Mouse (Mus musculus) limb, embryonic 15.5 days (tissue): Measurements from ENCODE around the gene Notch2. TPM values are rescaled to one million over a fixed set of nuclear protein-coding genes. Genes with fewer than 3 reads are reported as not detected.
"Not testable (repeated sequence)": the region's sequence is repeated elsewhere in the genome, so short reads cannot be mapped to it uniquely, and the experiment has no call there.

Experiments
- ATAC-seq: fragments of 200-750 bp; cut with Nextera tagmentation; 2 replicates; pipeline ENCODE4 v1.8.0; 2017; ENCODE audit warnings: low read depth, moderate TSS enrichment; ENCODE audit not compliant: insufficient number of reproducible peaks, low FRiP score, low TSS enrichment
- H3K27ac ChIP-seq: fragments of 300-500 bp; sonication (generic); 2 replicates; pipeline ENCODE4 v1.5.1; 2015; ENCODE audit warnings: moderate library complexity, mild to moderate bottlenecking, inconsistent platforms
- H3K27me3 ChIP-seq: fragments of 300-500 bp; sonication (generic); 2 replicates; pipeline ENCODE4 v1.6.1; 2015; ENCODE audit warnings: inconsistent platforms
- H3K36me3 ChIP-seq: fragments of 300-500 bp; sonication (generic); 2 replicates; pipeline ENCODE4 v1.6.1; 2015; ENCODE audit warnings: inconsistent platforms
- H3K4me1 ChIP-seq: fragments of 300-500 bp; sonication (generic); 2 replicates; pipeline ENCODE4 v1.6.1; 2015; ENCODE audit warnings: inconsistent platforms
- H3K4me2 ChIP-seq: fragments of 300-500 bp; sonication (generic); 2 replicates; pipeline ENCODE4 v1.6.1; 2015; ENCODE audit warnings: mild to moderate bottlenecking, inconsistent platforms
- H3K4me3 ChIP-seq: fragments of 300-500 bp; sonication (generic); 2 replicates; pipeline ENCODE4 v1.5.1; 2015; ENCODE audit warnings: mild to moderate bottlenecking, inconsistent platforms
- H3K9ac ChIP-seq: fragments of 300-500 bp; sonication (generic); 2 replicates; pipeline ENCODE4 v1.6.1; 2015; ENCODE audit warnings: inconsistent platforms
- H3K9me3 ChIP-seq: fragments of 300-500 bp; sonication (generic); 2 replicates; pipeline ENCODE4 v1.6.1; 2016; ENCODE audit warnings: inconsistent platforms
- WGBS: fragments of 180-500 bp; shearing (Covaris S2); methylation state at CpG from one replicate; pipeline ENCODE4 v1.1.7; 2015; 5-methylcytosine and 5-hydroxymethylcytosine counted together
- polyA plus RNA-seq: library from polyadenylated mRNA; unstranded; fragments of >200 nt; fragmentation: Nextera tagmentation; extraction: Ambion mirVana; gene quantifications from 2 replicates; pipeline ENCODE4 v1.2.1, GENCODE M21; 2015

The Notch2 gene
- polyA plus RNA-seq, 1 experiment from 2014 or later = 40.8 TPM

DNA sequence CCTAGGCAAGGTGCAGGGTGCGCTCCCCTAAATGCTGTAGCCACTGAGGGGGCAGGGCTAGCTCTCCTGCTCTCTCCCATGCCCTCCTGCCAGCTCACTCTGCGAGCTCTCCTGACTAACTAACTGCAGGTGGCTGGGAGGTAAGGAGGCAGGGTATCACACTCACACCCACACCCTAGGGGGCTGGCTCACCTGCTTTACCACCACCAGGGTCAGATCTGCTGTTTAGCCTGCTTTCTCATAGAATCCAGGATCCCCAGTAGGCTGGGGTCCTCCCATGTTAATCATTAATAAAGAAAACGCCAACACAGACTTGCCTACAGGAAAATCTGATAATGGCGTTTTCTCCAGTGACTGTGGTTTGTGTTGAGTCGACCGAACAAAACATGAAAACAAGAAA, 106.0 kb downstream of the Notch2 start:
- H3K9ac ChIP-seq = no peak overlapping the region
- ATAC-seq = no peak
- 86% methylated on average over 6 of the region's 6 CpGs for WGBS

DNA sequence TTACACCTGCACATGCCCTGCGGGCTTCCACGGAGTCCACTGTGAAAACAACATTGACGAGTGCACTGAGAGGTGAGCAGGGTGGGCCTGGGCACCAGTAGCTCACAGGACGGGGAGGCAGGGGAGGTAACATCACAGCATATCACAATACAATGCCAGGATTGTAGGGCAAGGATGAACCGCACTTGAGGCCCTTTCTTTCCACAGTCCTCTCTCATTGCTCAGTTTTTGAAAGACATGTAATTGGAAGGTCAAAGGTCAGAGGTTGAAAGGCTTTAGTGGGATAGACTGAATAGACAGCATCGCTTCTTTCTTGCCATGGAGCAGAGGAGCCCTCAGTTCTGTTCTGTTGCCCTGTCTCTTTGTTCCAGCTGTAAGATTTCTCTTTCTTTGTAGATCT, 107.6 kb downstream of the Notch2 start:
- Histone ChIP-seq H3K9me3 (no peaks in the 10 kb centered on the region), H3K27me3 (no peaks in the 10 kb centered on the region), H3K4me2 (no peak overlapping the region), H3K36me3 (peaks cover 87% of the 10 kb centered on the region), H3K27ac (no peak overlapping the region), H3K4me1 (no peaks in the 10 kb centered on the region), H3K4me3 (no peak overlapping the region), H3K9ac (no peak overlapping the region)
- no peak for ATAC-seq
- WGBS = 78% methylated on average over 6 of the region's 6 CpGs

More for the DNA sequence above, 106.0 kb downstream of the Notch2 start:
- H3K4me1 ChIP-seq = no peaks in the 10 kb centered on the region
- H3K36me3 ChIP-seq = peaks cover 88% of the 10 kb centered on the region
- no peaks in the 10 kb centered on the region for H3K27me3 ChIP-seq
- H3K4me2 ChIP-seq = no peak overlapping the region
- H3K4me3 ChIP-seq = no peak overlapping the region
- no peak overlapping the region for H3K27ac ChIP-seq
- H3K9me3 ChIP-seq = no peaks in the 10 kb centered on the region

GRCm38 (mm10) chr3:98127775-98128174, 114.4 kb downstream of the Notch2 start:
- Histone ChIP-seq H3K27ac (no peak overlapping the region), H3K9ac (no peak overlapping the region), H3K4me3 (no peak overlapping the region), H3K9me3 (no peaks in the 10 kb centered on the region), H3K36me3 (peaks cover 88% of the 10 kb centered on the region), H3K4me2 (no peak overlapping the region), H3K27me3 (no peaks in the 10 kb centered on the region), H3K4me1 (no peaks in the 10 kb centered on the region)
- 86% methylated on average over 2 of the region's 2 CpGs for WGBS
- no peak for ATAC-seq

GRCm38 (mm10) chr3:98128716-98129115, 115.4 kb downstream of the Notch2 start:
- Histone ChIP-seq H3K4me3 (no peak overlapping the region), H3K9me3 (no peaks in the 10 kb centered on the region), H3K4me1 (no peaks in the 10 kb centered on the region), H3K27me3 (no peaks in the 10 kb centered on the region), H3K9ac (no peak overlapping the region), H3K4me2 (no peak overlapping the region), H3K36me3 (peaks cover 88% of the 10 kb centered on the region), H3K27ac (no peak overlapping the region)
- no peak for ATAC-seq
- 89% methylated on average over 5 of the region's 5 CpGs for WGBS

DNA sequence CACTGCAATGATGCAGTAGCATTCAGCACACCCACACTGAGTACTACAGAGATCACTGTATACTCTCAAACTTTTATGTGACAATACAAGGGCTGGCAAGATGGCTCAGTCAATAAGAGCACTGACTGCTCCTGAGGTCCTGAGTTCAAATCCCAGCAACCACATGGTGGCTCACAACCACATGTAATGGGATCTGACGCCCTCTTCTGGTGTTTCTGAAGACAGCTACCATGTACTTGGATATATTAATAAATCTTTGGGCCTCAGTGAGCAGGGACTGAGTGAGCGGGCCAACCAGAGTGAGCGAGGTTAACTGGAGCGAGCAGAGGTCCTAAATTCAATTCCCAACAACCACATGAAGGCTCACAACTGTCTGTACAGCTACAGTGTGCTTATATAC, 118.8 kb downstream of the Notch2 start:
- WGBS = 93% methylated on average over 4 of the region's 4 CpGs
- H3K9me3 ChIP-seq, H3K4me3 ChIP-seq, H3K4me1 ChIP-seq, H3K4me2 ChIP-seq, ATAC-seq, H3K27me3 ChIP-seq, H3K9ac ChIP-seq, H3K27ac ChIP-seq: not testable (repeated sequence)
- H3K36me3 ChIP-seq = peaks cover 90% of the 10 kb centered on the region

DNA sequence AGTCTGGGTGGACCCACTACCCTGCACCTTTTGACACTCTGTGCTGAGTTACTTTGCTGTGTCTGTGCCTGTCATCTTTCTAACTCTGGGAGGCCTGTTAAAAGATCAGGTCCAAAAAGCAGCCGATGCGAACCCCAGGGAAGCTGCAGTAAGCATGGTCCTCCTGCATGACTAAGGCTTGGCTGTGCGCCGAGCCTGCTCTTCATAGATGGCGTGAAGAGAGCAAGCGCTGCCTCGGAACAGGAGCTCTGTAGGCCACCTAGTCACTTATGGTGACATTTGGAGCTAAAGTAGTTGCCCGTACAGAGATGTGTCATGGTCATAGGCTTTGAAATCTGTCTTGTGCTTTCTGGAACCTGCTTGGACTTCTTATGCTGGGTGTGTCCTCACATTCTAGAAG, 119.3 kb downstream of the Notch2 start:
- no peak overlapping the region for H3K27ac ChIP-seq
- no peak overlapping the region for H3K9ac ChIP-seq
- peaks cover 92% of the 10 kb centered on the region for H3K36me3 ChIP-seq
- H3K27me3 ChIP-seq = no peaks in the 10 kb centered on the region
- H3K4me1 ChIP-seq = no peaks in the 10 kb centered on the region
- no peak overlapping the region for H3K4me3 ChIP-seq
- WGBS = 89% methylated on average over 8 of the region's 8 CpGs
- H3K4me2 ChIP-seq = no peak overlapping the region
- ATAC-seq = no peak
- H3K9me3 ChIP-seq = no peaks in the 10 kb centered on the region

GRCm38 (mm10) chr3:98141456-98141855, 128.1 kb downstream of the Notch2 start:
- H3K4me2 ChIP-seq = no peak overlapping the region
- ATAC-seq = no peak
- H3K27me3 ChIP-seq = no peaks in the 10 kb centered on the region
- no peak overlapping the region for H3K4me3 ChIP-seq
- peaks cover 97% of the 10 kb centered on the region for H3K36me3 ChIP-seq
- 94% methylated on average over 15 of the region's 15 CpGs for WGBS
- no peak overlapping the region for H3K9ac ChIP-seq
- no peaks in the 10 kb centered on the region for H3K9me3 ChIP-seq
- no peaks in the 10 kb centered on the region for H3K4me1 ChIP-seq
- H3K27ac ChIP-seq = no peak overlapping the region

GRCm38 (mm10) chr3:98142862-98143261, 129.5 kb downstream of the Notch2 start:
- 94% methylated on average over 13 of the region's 13 CpGs for WGBS
- no peaks in the 10 kb centered on the region for H3K27me3 ChIP-seq
- H3K4me2 ChIP-seq = no peak overlapping the region
- no peak overlapping the region for H3K9ac ChIP-seq
- H3K9me3 ChIP-seq = no peaks in the 10 kb centered on the region
- ATAC-seq = no peak
- H3K4me3 ChIP-seq = no peak overlapping the region
- H3K4me1 ChIP-seq = no peaks in the 10 kb centered on the region
- H3K36me3 ChIP-seq = peaks cover 97% of the 10 kb centered on the region
- no peak overlapping the region for H3K27ac ChIP-seq

DNA sequence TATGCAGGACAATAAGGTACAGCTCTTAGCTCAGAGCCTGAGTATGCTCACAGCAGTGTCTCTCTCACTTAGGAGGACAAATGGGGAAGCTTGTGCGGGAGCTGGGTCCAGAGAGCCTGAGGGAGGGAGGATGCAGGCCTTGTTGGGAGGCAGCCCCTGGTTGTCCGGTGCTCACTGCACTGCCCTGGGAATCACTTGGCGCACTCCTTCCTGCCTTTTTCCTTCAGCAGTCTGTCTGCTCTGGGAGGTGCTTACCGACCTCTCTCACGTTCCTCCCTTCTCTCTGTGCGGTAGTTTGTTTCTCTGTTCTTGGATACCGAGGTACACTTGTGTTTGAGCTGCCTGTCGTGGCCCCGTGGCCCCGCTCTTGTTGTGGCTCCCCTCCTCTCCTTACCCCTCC, 131.9 kb downstream of the Notch2 start:
- Histone ChIP-seq H3K27ac (no peak overlapping the region), H3K9ac (no peak overlapping the region), H3K4me1 (no peaks in the 10 kb centered on the region), H3K36me3 (peaks cover 91% of the 10 kb centered on the region), H3K27me3 (no peaks in the 10 kb centered on the region), H3K9me3 (no peaks in the 10 kb centered on the region), H3K4me2 (no peak overlapping the region), H3K4me3 (no peak overlapping the region)
- ATAC-seq = no peak
- WGBS = 89% methylated on average over 10 of the region's 10 CpGs

GRCm38 (mm10) chr3:98146471-98147410, 133.4 kb downstream of the Notch2 start:
- H3K4me2 ChIP-seq = no peak overlapping the region
- no peak overlapping the region for H3K4me3 ChIP-seq
- peaks cover 90% of the 10 kb centered on the region for H3K36me3 ChIP-seq
- no peak overlapping the region for H3K9ac ChIP-seq
- no peaks in the 10 kb centered on the region for H3K27me3 ChIP-seq
- H3K27ac ChIP-seq = no peak overlapping the region
- H3K9me3 ChIP-seq = no peaks in the 10 kb centered on the region
- WGBS = 95% methylated on average over 29 of the region's 29 CpGs
- no peaks in the 10 kb centered on the region for H3K4me1 ChIP-seq
- 0 out of 2 replicates have a peak, but pooled peaks have one; percentile 3 for ATAC-seq

GRCm38 (mm10) chr3:98147706-98148105, 134.4 kb downstream of the Notch2 start:
- no peak overlapping the region for H3K4me3 ChIP-seq
- ATAC-seq = no peak
- H3K9me3 ChIP-seq = no peaks in the 10 kb centered on the region
- no peak overlapping the region for H3K27ac ChIP-seq
- H3K4me1 ChIP-seq = no peaks in the 10 kb centered on the region
- WGBS = 95% methylated on average over 14 of the region's 14 CpGs
- no peak overlapping the region for H3K9ac ChIP-seq
- H3K27me3 ChIP-seq = no peaks in the 10 kb centered on the region
- H3K4me2 ChIP-seq = no peak overlapping the region
- H3K36me3 ChIP-seq = peaks cover 80% of the 10 kb centered on the region

- whole genome bisulfite sequencing = 93% methylated on average over 11 of the region's 11 CpGs
Measured at GRCm38 (mm10) chr3:98149881-98150280, 136.6 kb downstream of the Notch2 start.

More at GRCm38 (mm10) chr3:98149881-98150280, 136.6 kb downstream of the Notch2 start:
- Histone ChIP-seq H3K27me3 (no peaks in the 10 kb centered on the region), H3K36me3 (peaks cover 59% of the 10 kb centered on the region), H3K4me2 (no peak overlapping the region), H3K9ac (no peak overlapping the region), H3K4me3 (no peak overlapping the region), H3K9me3 (no peaks in the 10 kb centered on the region), H3K4me1 (no peaks in the 10 kb centered on the region), H3K27ac (no peak overlapping the region)
- no peak for ATAC-seq
